Mouse (Mus musculus): Measurements from ENCODE around the gene Frem1. TPM values are rescaled to one million over a fixed set of nuclear protein-coding genes. Genes with fewer than 3 reads are reported as not detected.

Frem1 gene
- total and polyA plus RNA-seq, 2 experiments from 2014 or later, result 1.9 to 7.5 TPM

DNA sequence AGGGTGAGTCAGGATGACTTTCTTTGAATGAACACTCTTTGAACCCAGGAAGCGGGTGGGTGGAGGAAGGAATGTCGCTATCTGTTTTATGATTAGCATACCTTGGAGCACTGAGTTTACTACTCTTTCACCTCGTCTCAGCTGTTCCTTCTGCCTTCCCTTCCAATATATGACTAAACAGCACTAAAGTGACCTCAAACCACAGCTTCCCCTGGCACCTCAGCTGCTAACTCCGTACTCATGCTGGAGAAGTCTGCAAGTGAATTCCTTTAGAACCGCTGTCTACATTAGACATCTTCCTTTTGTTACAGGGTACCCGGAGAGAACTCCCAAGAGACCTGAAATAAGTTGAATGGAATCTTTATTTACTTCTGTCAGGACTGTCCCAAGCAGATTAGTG lies 181.2 kb downstream of the Frem1 start:
- TF ChIP-seq CTCF (IDR thresholded peaks at IDR 0.05; ENCODE audit: low read depth), result no peak
- no peak overlapping the region for H3K9ac ChIP-seq (replicated peaks; ENCODE audit: low read length)
- H3K4me3 ChIP-seq (ENCODE audit: low read length), result no peak overlapping the region
- H3K9me3 ChIP-seq (ENCODE audit: low read length), result no peaks in the 10 kb centered on the region
- 81% methylated on average over 6 of the region's 6 CpGs for WGBS
- H3K4me2 ChIP-seq (ENCODE audit: low read depth, low read length), result no peak overlapping the region
- ATAC-seq (no peak), DNase-seq (ENCODE audit: low spot score) (no peak)
- H3K27ac ChIP-seq, result no peak overlapping the region
- no peaks in the 10 kb centered on the region for H3K4me1 ChIP-seq (ENCODE audit: insufficient read depth, low read length)
- H3K27me3 ChIP-seq (ENCODE audit: insufficient read depth, low read length), result no peaks in the 10 kb centered on the region
- H3K36me3 ChIP-seq (ENCODE audit: insufficient read depth, low read length), result no peaks in the 10 kb centered on the region

DNA sequence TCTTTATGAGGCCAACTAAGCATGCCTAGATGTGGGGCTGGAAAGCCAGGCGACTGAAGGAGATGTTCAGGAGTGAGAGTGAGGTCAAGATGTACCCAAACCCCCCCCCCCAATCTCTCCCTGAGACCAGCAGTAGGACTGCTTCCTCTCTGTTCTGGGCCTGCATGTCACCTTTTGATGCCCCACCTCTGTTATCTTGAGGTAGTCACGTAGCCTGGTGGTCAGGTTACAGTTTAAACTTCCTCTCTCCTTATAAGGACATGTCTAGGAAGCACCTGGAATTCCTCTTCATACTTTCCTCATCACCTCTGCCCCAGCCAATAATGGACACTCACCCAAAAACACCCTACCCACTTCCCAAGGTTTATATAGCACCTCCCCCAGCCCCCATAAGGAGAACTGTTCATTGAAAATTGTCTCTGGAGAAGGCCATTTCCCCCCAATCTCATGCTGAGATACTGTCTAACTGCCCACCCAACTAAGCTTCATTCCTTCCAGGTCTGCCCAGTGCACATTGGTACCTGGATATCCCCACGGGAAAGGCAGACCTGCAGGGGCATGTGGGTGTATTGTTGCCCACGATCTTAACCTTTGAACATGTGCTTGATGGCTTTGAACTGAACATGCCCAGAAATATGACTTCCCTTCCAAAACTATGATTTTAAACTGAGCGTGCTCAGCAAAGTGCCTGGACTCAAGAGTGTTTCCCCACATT lies 184.3 kb downstream of the Frem1 start:
- no peak for DNase-seq (ENCODE audit: low spot score)
- H3K4me1 ChIP-seq (ENCODE audit: insufficient read depth, low read length), result peaks cover 3% of the 10 kb centered on the region; the same call in 1 of the 2 replicates
- H3K27me3 ChIP-seq (ENCODE audit: insufficient read depth, low read length), result no peaks in the 10 kb centered on the region
- no peak overlapping the region for H3K4me2 ChIP-seq (ENCODE audit: low read depth, low read length)
- H3K27ac ChIP-seq, result no peak overlapping the region
- no peak overlapping the region for H3K4me3 ChIP-seq (ENCODE audit: low read length)
- no peak for ATAC-seq
- 90% methylated on average over 5 of the region's 5 CpGs for WGBS
- TF ChIP-seq CTCF (IDR thresholded peaks at IDR 0.05; ENCODE audit: low read depth), result no peak
- no peaks in the 10 kb centered on the region for H3K9me3 ChIP-seq (ENCODE audit: low read length)
- no peak overlapping the region for H3K9ac ChIP-seq (replicated peaks; ENCODE audit: low read length)
- no peaks in the 10 kb centered on the region for H3K36me3 ChIP-seq (ENCODE audit: insufficient read depth, low read length)

DNA sequence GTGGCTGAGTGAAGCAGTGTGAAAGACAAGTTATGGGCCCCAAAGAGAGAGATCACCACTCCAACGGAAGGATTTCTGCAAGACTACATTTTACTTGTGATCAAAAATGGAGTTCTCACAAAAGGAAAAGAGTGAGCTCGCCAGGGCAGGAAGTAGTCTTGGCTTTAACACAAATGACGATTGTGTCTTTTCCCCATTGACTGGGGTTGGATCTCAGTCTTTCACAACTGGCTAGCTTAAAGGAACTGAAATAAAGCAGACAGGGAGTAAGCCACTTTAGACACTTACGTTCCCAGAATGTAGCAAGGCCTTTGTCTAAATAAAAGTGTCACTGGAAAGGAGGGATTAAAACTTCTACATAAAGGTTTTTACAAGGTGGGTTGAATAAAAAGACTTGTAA lies 185.0 kb downstream of the Frem1 start:
- peaks cover 3% of the 10 kb centered on the region; the same call in 1 of the 2 replicates for H3K4me1 ChIP-seq (ENCODE audit: insufficient read depth, low read length)
- H3K9ac ChIP-seq (replicated peaks; ENCODE audit: low read length), result no peak overlapping the region
- TF ChIP-seq CTCF (IDR thresholded peaks at IDR 0.05; ENCODE audit: low read depth), result no peak
- H3K4me3 ChIP-seq (ENCODE audit: low read length), result no peak overlapping the region
- ATAC-seq (no peak), DNase-seq (ENCODE audit: low spot score) (no peak)
- H3K36me3 ChIP-seq (ENCODE audit: insufficient read depth, low read length), result no peaks in the 10 kb centered on the region
- H3K27me3 ChIP-seq (ENCODE audit: insufficient read depth, low read length), result no peaks in the 10 kb centered on the region
- no peaks in the 10 kb centered on the region for H3K9me3 ChIP-seq (ENCODE audit: low read length)
- H3K4me2 ChIP-seq (ENCODE audit: low read depth, low read length), result no peak overlapping the region
- H3K27ac ChIP-seq, result no peak overlapping the region
- 58% methylated on average over 4 of the region's 4 CpGs for WGBS

GRCm38 (mm10) chr4:82864974-82865699 lies 187.0 kb downstream of the Frem1 start:
- 72% methylated on average over 8 of the region's 8 CpGs for WGBS
- Histone ChIP-seq H3K9ac (replicated peaks; ENCODE audit: low read length) (no peak overlapping the region), H3K4me3 (ENCODE audit: low read length) (no peak overlapping the region), H3K9me3 (ENCODE audit: low read length) (no peaks in the 10 kb centered on the region), H3K36me3 (ENCODE audit: insufficient read depth, low read length) (no peaks in the 10 kb centered on the region), H3K4me1 (ENCODE audit: insufficient read depth, low read length) (peaks cover 3% of the 10 kb centered on the region; the same call in 1 of the 2 replicates), H3K27ac (no peak overlapping the region), H3K27me3 (ENCODE audit: insufficient read depth, low read length) (no peaks in the 10 kb centered on the region), H3K4me2 (ENCODE audit: low read depth, low read length) (no peak overlapping the region)
- DNase-seq (ENCODE audit: low spot score), result no peak
- no peak for ATAC-seq
- no peak for TF ChIP-seq CTCF (IDR thresholded peaks at IDR 0.05; ENCODE audit: low read depth)

DNA sequence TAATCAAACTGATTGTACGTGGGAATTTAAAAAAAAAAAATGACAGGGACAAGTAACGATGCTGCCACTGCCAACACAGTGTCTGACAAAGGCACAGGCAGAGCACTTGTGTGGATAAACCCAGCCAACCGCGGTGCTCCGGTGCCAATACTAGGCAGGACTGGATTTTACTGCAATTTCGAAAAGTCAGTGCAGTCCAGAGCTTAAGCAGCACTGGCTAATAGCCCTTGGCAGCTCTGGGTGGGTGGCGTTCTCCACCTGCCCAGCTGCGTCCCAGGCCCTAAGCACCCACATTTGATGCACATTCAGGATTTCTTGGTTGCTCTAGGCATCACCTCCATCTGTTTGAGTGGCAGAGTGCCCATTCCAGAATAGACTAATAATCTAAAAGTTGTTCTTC lies 188.8 kb downstream of the Frem1 start:
- DNase-seq (ENCODE audit: low spot score) (peak; percentile 57), ATAC-seq (no peak)
- no peak for TF ChIP-seq CTCF (IDR thresholded peaks at IDR 0.05; ENCODE audit: low read depth)

GRCm38 (mm10) chr4:82861451-82861850 lies 190.7 kb downstream of the Frem1 start:
- ATAC-seq (no peak), DNase-seq (ENCODE audit: low spot score) (no peak)
- Histone ChIP-seq H3K9me3 (ENCODE audit: low read length) (no peaks in the 10 kb centered on the region), H3K36me3 (ENCODE audit: insufficient read depth, low read length) (no peaks in the 10 kb centered on the region), H3K4me3 (ENCODE audit: low read length) (no peak overlapping the region), H3K4me2 (ENCODE audit: low read depth, low read length) (no peak overlapping the region), H3K9ac (replicated peaks; ENCODE audit: low read length) (no peak overlapping the region), H3K27me3 (ENCODE audit: insufficient read depth, low read length) (no peaks in the 10 kb centered on the region), H3K27ac (no peak overlapping the region), H3K4me1 (ENCODE audit: insufficient read depth, low read length) (peaks cover 8% of the 10 kb centered on the region; the same call in 1 of the 2 replicates)
- no peak for TF ChIP-seq CTCF (IDR thresholded peaks at IDR 0.05; ENCODE audit: low read depth)
- WGBS, result 95% methylated on average over 2 of the region's 2 CpGs

More for the DNA sequence above, 188.8 kb downstream of the Frem1 start:
- no peak overlapping the region for H3K4me3 ChIP-seq (ENCODE audit: low read length)
- no peak overlapping the region for H3K4me2 ChIP-seq (ENCODE audit: low read depth, low read length)
- peaks cover 8% of the 10 kb centered on the region; the same call in 1 of the 2 replicates for H3K4me1 ChIP-seq (ENCODE audit: insufficient read depth, low read length)
- 59% methylated on average over 8 of the region's 8 CpGs for WGBS
- H3K36me3 ChIP-seq (ENCODE audit: insufficient read depth, low read length), result no peaks in the 10 kb centered on the region
- H3K27me3 ChIP-seq (ENCODE audit: insufficient read depth, low read length), result no peaks in the 10 kb centered on the region
- H3K9ac ChIP-seq (replicated peaks; ENCODE audit: low read length), result no peak overlapping the region
- H3K27ac ChIP-seq, result no peak overlapping the region
- no peaks in the 10 kb centered on the region for H3K9me3 ChIP-seq (ENCODE audit: low read length)

Data from hindbrain, postnatal 0 days (tissue).